ENCODE assay signal across 8 mouse cellular contexts in genomic region chr1:86440171-86440886, GRCm38 (mm10). TPM values are rescaled to one million over a fixed set of nuclear protein-coding genes. Genes with fewer than 3 reads are reported as not detected.
A peak's percentile ranks its signal among the peaks of the same experiment; 100 is the strongest.
DNase-seq lines count a peak whose midpoint lies in the region; ATAC-seq and TF ChIP-seq lines count a peak whose summit lies in the region.

No protein-coding gene starts in this region.

- no peak overlapping the region; the same call in 1 of the 2 replicates for H3K27ac ChIP-seq in cortical plate, adult 2 months (ENCODE audit: insufficient read depth, low read length)

- no peak overlapping the region for H3K4me3 ChIP-seq in cortical plate, adult 2 months (ENCODE audit: insufficient read depth, low read length)
- peak overlapping the region; percentile 95 for H3K4me3 ChIP-seq in megakaryocyte, embryonic 14.5 days (replicated peaks)

- no peak for TF ChIP-seq POLR2A in cortical plate, adult 2 months (IDR thresholded peaks at IDR 0.05; ENCODE audit: extremely low read depth, insufficient read depth, low read length)

- TF ChIP-seq CTCF in cortical plate, adult 2 months (IDR thresholded peaks at IDR 0.05; ENCODE audit: extremely low read depth, insufficient read depth, low read length), result peak; percentile 95

- H3K27me3 ChIP-seq in megakaryocyte, embryonic 14.5 days (replicated peaks), result no peaks in the 10 kb centered on the region

- H3K9me3 ChIP-seq in megakaryocyte, embryonic 14.5 days, result no peaks in the 10 kb centered on the region

- no peaks in the 10 kb centered on the region for H3K36me3 ChIP-seq in megakaryocyte, embryonic 14.5 days (replicated peaks; ENCODE audit: low read length)

- peak; percentile 58 for ATAC-seq in activated CD4-positive, CD25-positive, alpha-beta regulatory T cell, adult 4 months

- peaks cover 6% of the 10 kb centered on the region for H3K4me1 ChIP-seq in cortical plate, adult 2 months (ENCODE audit: control insufficient read depth, insufficient read depth, low read length)
- H3K4me1 ChIP-seq in megakaryocyte, embryonic 14.5 days, result peaks cover 76% of the 10 kb centered on the region

- peak; percentile 91 to 92 for DNase-seq in gastrocnemius, adult 8-10 months (ENCODE audit: low spot score in 2 of 2)
- DNase-seq in induced T-regulatory cell, adult 2 months (ENCODE audit: low read depth), result peak; percentile 96
- DNase-seq in left cerebral cortex, adult 8-10 months (ENCODE audit: low spot score in 2 of 2), result peak; percentile 73 to 86
- DNase-seq in right cerebral cortex, adult 2 months (ENCODE audit: low spot score in 2 of 2), result peak; percentile 95 to 97
- peak; percentile 83 for DNase-seq in urinary bladder, postnatal 10 days (ENCODE audit: low spot score)

RNA-seq across cellular contexts. Expression of gene Tex44, which starts 14.2 kb away (rescaled TPM):
- not detected for polyA plus RNA-seq in activated CD4-positive, CD25-positive, alpha-beta regulatory T cell, adult 4 months (2017; shearing (Covaris generic))
- polyA plus RNA-seq in cortical plate, adult 2 months (2012; rRNA removed), result not detected in 2 replicates
- total RNA-seq in gastrocnemius, adult 8-10 months (2022), result not detected
- total RNA-seq in left cerebral cortex, adult 8-10 months (2022), result not detected
- not detected in 2 replicates for polyA plus RNA-seq in megakaryocyte, embryonic 14.5 days (2012; ENCODE audit: insufficient read depth, low replicate concordance)

RNA-seq across cellular contexts. Expression of gene Nmur1, which starts 14.3 kb away (rescaled TPM):
- polyA plus RNA-seq in activated CD4-positive, CD25-positive, alpha-beta regulatory T cell, adult 4 months (2017; shearing (Covaris generic)), result 1 to 10 TPM in 1 of 2 experiments, under 1 TPM in 1; 0.38 to 3.9 TPM
- polyA plus RNA-seq in cortical plate, adult 2 months (2012; rRNA removed), result 0.09 and 0.25 TPM in 2 replicates
- total RNA-seq in gastrocnemius, adult 8-10 months (2022), result not detected
- under 1 TPM in 2 of 4 experiments, not detected in 2; 0.37 to 0.59 TPM for total RNA-seq in left cerebral cortex, adult 8-10 months (2022)
- polyA plus RNA-seq in megakaryocyte, embryonic 14.5 days (2012; ENCODE audit: insufficient read depth, low replicate concordance), result 2.4 TPM in 1 of 2 replicates, not detected in the other
